Mouse (Mus musculus) MEL (cell line): ENCODE measurements around the gene Supt4a. TPM values are rescaled to one million over a fixed set of nuclear protein-coding genes. Genes with fewer than 3 reads are reported as not detected.

ENCODE experiments used
- DNase-seq: peaks from one replicate; pipeline ENCODE4 v3.0.0; 2011; ENCODE audit warnings: low read depth, low spot score
- H3K27ac ChIP-seq: 2 replicates; pipeline ENCODE4 v1.5.1; 2012; ENCODE audit warnings: low read depth, mild to moderate bottlenecking, control low read depth, low read length, moderate library complexity; ENCODE audit not compliant: control insufficient read depth
- H3K27me3 ChIP-seq, 2 experiments: fragments of 150-350 bp in 1 of 2; sonication (generic) in 1 of 2; 2 replicates each; pipeline ENCODE4 v1.6.1; 2012; ENCODE audit warnings: low read length in 2 of 2, mild to moderate bottlenecking in 2 of 2, improper control_type of control experiment in 1 of 2, moderate library complexity in 1 of 2; ENCODE audit not compliant: insufficient read depth in 2 of 2, control insufficient read depth in 1 of 2
- H3K36me3 ChIP-seq, 2 experiments: 2 replicates each; pipeline ENCODE4 v1.6.1; 2012 to 2014; ENCODE audit warnings: low read length in 2 of 2, improper control_type of control experiment in 1 of 2, inconsistent platforms in 1 of 2, mild to moderate bottlenecking in 1 of 2; ENCODE audit not compliant: insufficient read depth in 2 of 2, control insufficient read depth in 1 of 2
- H3K4me1 ChIP-seq, 2 experiments: fragments of 150-350 bp in 1 of 2; sonication (generic) in 1 of 2; 2 replicates each; pipeline ENCODE4 v1.6.1; 2012; ENCODE audit warnings: low read length in 2 of 2, improper control_type of control experiment in 1 of 2, mild to moderate bottlenecking in 1 of 2; ENCODE audit not compliant: insufficient read depth in 2 of 2, control insufficient read depth in 1 of 2
- H3K4me3 ChIP-seq, 2 experiments: fragments of 150-350 bp in 1 of 2; sonication (generic) in 1 of 2; 2 replicates each; pipeline ENCODE4 v1.5.1; 2012; ENCODE audit warnings: low read depth in 2 of 2, low read length in 2 of 2, mild to moderate bottlenecking in 2 of 2, moderate library complexity in 2 of 2, control low read depth in 1 of 2, improper control_type of control experiment in 1 of 2; ENCODE audit not compliant: control insufficient read depth in 1 of 2, insufficient read depth in 1 of 2
- H3K79me2 ChIP-seq: 2 replicates; pipeline ENCODE4 v1.6.1; 2012; ENCODE audit warnings: mild to moderate bottlenecking, low read length, moderate library complexity; ENCODE audit not compliant: control insufficient read depth, poor library complexity, insufficient read depth
- H3K9ac ChIP-seq: 2 replicates; pipeline ENCODE4 v1.6.1; 2012; ENCODE audit warnings: low read depth, mild to moderate bottlenecking, control low read depth, low read length, moderate library complexity; ENCODE audit not compliant: control insufficient read depth, poor library complexity, severe bottlenecking
- H3K9me3 ChIP-seq: fragments of 150-350 bp; sonication (generic); replicated peaks from 2 replicates; pipeline ENCODE4 v1.6.1; 2012; ENCODE audit warnings: mild to moderate bottlenecking, low read length, improper control_type of control experiment, moderate library complexity; ENCODE audit not compliant: insufficient read depth
- ETS1 ChIP-seq: IDR thresholded peaks from 2 replicates; pipeline ENCODE4 v1.6.1; 2012; ENCODE audit warnings: low read depth, mild to moderate bottlenecking, inconsistent platforms, low read length, improper control_type of control experiment, moderate library complexity
- JUND ChIP-seq: IDR thresholded peaks from 2 replicates; pipeline ENCODE4 v1.6.1; 2011; ENCODE audit warnings: low read depth, mild to moderate bottlenecking, improper control_type of control experiment, low read length
- KAT2A ChIP-seq: conservative IDR thresholded peaks from 2 replicates; pipeline ENCODE4 v1.6.1; 2012; ENCODE audit warnings: low read depth, low read length, improper control_type of control experiment, inconsistent platforms
- MAZ ChIP-seq: IDR thresholded peaks from 2 replicates; pipeline ENCODE4 v1.6.1; 2012; ENCODE audit warnings: low read depth, mild to moderate bottlenecking, inconsistent platforms, low read length, improper control_type of control experiment
- MEF2A ChIP-seq: IDR thresholded peaks from 2 replicates; pipeline ENCODE4 v1.6.1; 2014; ENCODE audit warnings: low read depth, mild to moderate bottlenecking, inconsistent platforms, low read length, improper control_type of control experiment; ENCODE audit not compliant: poor library complexity, insufficient replicate concordance, severe bottlenecking; ENCODE audit errors: extremely low read depth
- NELFE ChIP-seq: IDR thresholded peaks from 2 replicates; pipeline ENCODE4 v1.6.1; 2011; ENCODE audit warnings: low read depth, low read length, improper control_type of control experiment
- NRF1 ChIP-seq: IDR thresholded peaks from 2 replicates; pipeline ENCODE4 v1.6.1; 2014; ENCODE audit warnings: low read depth, mild to moderate bottlenecking, inconsistent platforms, low read length, improper control_type of control experiment, moderate library complexity; ENCODE audit not compliant: poor library complexity, insufficient read depth, severe bottlenecking
- POLR2A ChIP-seq, 2 experiments: IDR thresholded peaks; 2 replicates each; pipeline ENCODE4 v1.6.1; 2011 to 2012; ENCODE audit warnings: low read length in 2 of 2, mild to moderate bottlenecking in 2 of 2, control low read depth in 1 of 2, improper control_type of control experiment in 1 of 2, low read depth in 1 of 2, moderate library complexity in 1 of 2; ENCODE audit not compliant: control insufficient read depth in 1 of 2, insufficient read depth in 1 of 2, poor library complexity in 1 of 2
- POLR2AphosphoS5 ChIP-seq: IDR thresholded peaks from 2 replicates; pipeline ENCODE4 v1.6.1; 2012; ENCODE audit warnings: low read depth, borderline replicate concordance, mild to moderate bottlenecking, inconsistent platforms, low read length, moderate library complexity, mixed read lengths
- RAD21 ChIP-seq: IDR thresholded peaks from 2 replicates; pipeline ENCODE4 v1.6.1; 2011; ENCODE audit warnings: mild to moderate bottlenecking, low read depth, low read length, improper control_type of control experiment
- RCOR1 ChIP-seq: IDR thresholded peaks from 2 replicates; pipeline ENCODE4 v1.6.1; 2012; ENCODE audit warnings: low read depth, mild to moderate bottlenecking, inconsistent platforms, low read length, improper control_type of control experiment
- SMC3 ChIP-seq: IDR thresholded peaks from 2 replicates; pipeline ENCODE4 v1.6.1; 2011; ENCODE audit warnings: low read depth, low read length, improper control_type of control experiment
- USF2 ChIP-seq, 2 experiments: IDR thresholded peaks; 2 replicates each; pipeline ENCODE4 v1.6.1; 2011 to 2012; ENCODE audit warnings: improper control_type of control experiment in 2 of 2, low read length in 2 of 2, borderline replicate concordance in 1 of 2, inconsistent platforms in 1 of 2, low read depth in 1 of 2, mild to moderate bottlenecking in 1 of 2; ENCODE audit not compliant: insufficient read depth in 1 of 2
- ZC3H11A ChIP-seq: IDR thresholded peaks from 2 replicates; pipeline ENCODE4 v1.6.1; 2012; ENCODE audit warnings: low read depth, mild to moderate bottlenecking, inconsistent platforms, low read length, improper control_type of control experiment
- ZMIZ1 ChIP-seq: IDR thresholded peaks from 2 replicates; pipeline ENCODE4 v1.6.1; 2012; ENCODE audit warnings: low read depth, mild to moderate bottlenecking, inconsistent platforms, low read length, improper control_type of control experiment, moderate library complexity
- polyA plus RNA-seq, 2 experiments: library from polyadenylated mRNA; stranded (reverse) in 1 of 2; unstranded in 1 of 2; fragments of >175 nt in 1 of 2; fragments of >200 nt in 1 of 2; gene quantifications; 2 replicates each; pipeline versions ENCODE4 v1.2.1 to v1.2.4; 2012; ENCODE audit warnings: low replicate concordance in 2 of 2, low read depth in 1 of 2; ENCODE audit not compliant: insufficient read length in 2 of 2, insufficient read depth in 1 of 2, missing spikeins in 1 of 2
- total RNA-seq: library from RNA; depleted of rRNA; stranded (reverse); fragments of 300-350 nt; gene quantifications from 2 replicates; pipeline ENCODE4 v1.2.3, GENCODE M21; 2012

Supt4a gene
- total and polyA plus RNA-seq, 3 experiments: 223 to 332 TPM; not detected in 1

DNA sequence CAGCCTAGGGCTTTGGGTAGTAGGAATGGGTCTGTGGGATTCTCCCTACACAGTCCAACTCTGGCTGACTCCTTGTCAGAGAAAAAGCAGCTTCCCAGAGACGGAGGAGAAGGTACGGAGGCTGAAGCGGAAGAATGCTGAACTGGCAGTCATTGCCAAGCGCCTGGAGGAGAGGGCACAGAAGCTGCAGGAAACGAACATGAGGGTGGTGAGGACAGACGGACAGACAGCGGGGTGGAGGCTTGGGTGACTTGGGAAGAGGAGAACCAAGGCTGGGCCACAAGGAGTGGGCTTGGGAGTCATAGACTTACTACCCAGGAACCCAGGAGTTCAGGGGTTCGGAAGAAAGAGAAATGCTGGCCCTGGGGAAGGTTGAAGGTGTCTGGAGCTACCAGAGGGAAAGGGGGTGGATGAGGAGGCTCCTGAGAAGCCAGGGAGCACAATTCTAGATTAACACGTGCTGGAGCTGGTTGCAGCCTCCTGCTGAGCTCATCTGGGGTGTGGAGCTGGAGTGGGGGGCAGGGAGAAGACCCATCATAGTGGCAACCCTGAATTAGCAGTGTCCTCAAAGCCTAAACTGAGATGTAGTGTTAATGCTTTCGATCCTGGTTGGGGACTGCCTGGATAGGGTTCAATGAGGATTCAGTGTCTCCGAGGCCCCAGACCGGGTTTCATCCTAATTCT is 25.5 kb downstream of the Supt4a start:
- no peak overlapping the region for H3K27ac ChIP-seq
- peaks cover 3% of the 10 kb centered on the region for H3K79me2 ChIP-seq
- H3K4me3 ChIP-seq: no peak overlapping the region
- no peaks in the 10 kb centered on the region for H3K9me3 ChIP-seq
- no peak for TF ChIP-seq POLR2A (IDR thresholded peaks at IDR 0.05; ENCODE audit: control insufficient read depth in 1 of 2, insufficient read depth in 1 of 2, low read depth in 1 of 2, low read length in 2 of 2, poor library complexity in 1 of 2)
- TF ChIP-seq USF2 (IDR thresholded peaks at IDR 0.05; ENCODE audit: borderline replicate concordance in 1 of 2, insufficient read depth in 1 of 2, low read depth in 1 of 2, low read length in 2 of 2): no peak
- TF ChIP-seq JUND: no peak
- no peak for TF ChIP-seq ZC3H11A
- TF ChIP-seq NRF1: no peak
- TF ChIP-seq MEF2A: no peak
- TF ChIP-seq ETS1: no peak
- no peak for TF ChIP-seq MAZ
- TF ChIP-seq KAT2A: no peak
- no peak for TF ChIP-seq SMC3
- TF ChIP-seq RCOR1: no peak
- TF ChIP-seq ZMIZ1: no peak
- TF ChIP-seq RAD21: no peak
- no peaks in the 10 kb centered on the region for H3K36me3 ChIP-seq
- H3K9ac ChIP-seq: no peak overlapping the region
- no peaks in the 10 kb centered on the region for H3K27me3 ChIP-seq
- H3K4me1 ChIP-seq: no peaks in the 10 kb centered on the region; a peak in 1 of 4 replicates
- peak; percentile 42 for DNase-seq

GRCm38 (mm10) chr11:87763511-87763987 is 26.2 kb downstream of the Supt4a start:
- Histone ChIP-seq H3K4me3 (no peak overlapping the region), H3K4me1 (no peaks in the 10 kb centered on the region; a peak in 1 of 4 replicates), H3K27me3 (no peaks in the 10 kb centered on the region), H3K9ac (no peak overlapping the region), H3K9me3 (no peaks in the 10 kb centered on the region), H3K79me2 (no peaks in the 10 kb centered on the region), H3K36me3 (no peaks in the 10 kb centered on the region), H3K27ac (no peak overlapping the region)
- DNase-seq: peak; percentile 37
- peak; percentile 96; the same call in 1 of the 2 replicates for TF ChIP-seq POLR2AphosphoS5
- TF ChIP-seq NELFE: no peak
